Mouse (Mus musculus) forebrain, embryonic 11.5 days (tissue): ENCODE measurements around the gene Arhgap10. TPM values are rescaled to one million over a fixed set of nuclear protein-coding genes. Genes with fewer than 3 reads are reported as not detected.

ENCODE experiments used
- ATAC-seq: fragments of 200-750 bp; cut with Nextera tagmentation; replicated peaks from 2 replicates; pipeline ENCODE4 v1.8.0; 2017; ENCODE audit warnings: moderate TSS enrichment; ENCODE audit not compliant: low FRiP score
- DNase-seq: peaks from one replicate; pipeline ENCODE4 v3.0.0-alpha.2; 2017; ENCODE audit warnings: low spot score
- H3K27ac ChIP-seq: fragments of 300-500 bp; sonication (generic); 2 replicates; pipeline ENCODE4 v1.5.1; 2014; ENCODE audit warnings: low read depth, low read length
- H3K27me3 ChIP-seq: fragments of 300-500 bp; sonication (generic); 2 replicates; pipeline ENCODE4 v1.6.1; 2014; ENCODE audit warnings: mild to moderate bottlenecking, low read length, mixed read lengths; ENCODE audit not compliant: control insufficient read depth, insufficient read depth
- H3K36me3 ChIP-seq: fragments of 300-500 bp; sonication (generic); 2 replicates; pipeline ENCODE4 v1.6.1; 2014; ENCODE audit warnings: mild to moderate bottlenecking, low read length, moderate library complexity, mixed read lengths; ENCODE audit not compliant: control insufficient read depth, insufficient read depth
- H3K4me1 ChIP-seq: fragments of 300-500 bp; sonication (generic); replicated peaks from 2 replicates; pipeline ENCODE4 v1.6.1; 2014; ENCODE audit warnings: low read length, mixed read lengths; ENCODE audit not compliant: control insufficient read depth, insufficient read depth
- H3K4me2 ChIP-seq: fragments of 300-500 bp; sonication (generic); 2 replicates; pipeline ENCODE4 v1.6.1; 2014; ENCODE audit warnings: low read depth, mild to moderate bottlenecking, low read length, moderate library complexity, mixed read lengths; ENCODE audit not compliant: severe bottlenecking
- H3K4me3 ChIP-seq: fragments of 300-500 bp; sonication (generic); 2 replicates; pipeline ENCODE4 v1.5.1; 2014; ENCODE audit warnings: low read depth, low read length
- H3K9ac ChIP-seq: fragments of 300-500 bp; sonication (generic); 2 replicates; pipeline ENCODE4 v1.6.1; 2014; ENCODE audit warnings: low read length
- H3K9me3 ChIP-seq: fragments of 300-500 bp; sonication (generic); 2 replicates; pipeline ENCODE4 v1.6.1; 2016; ENCODE audit warnings: low read length, mixed read lengths; ENCODE audit not compliant: control insufficient read depth
- WGBS: fragments of 180-500 bp; shearing (Covaris S2); extraction: QIAGEN DNeasy Blood & Tissue Kit; methylation state at CpG from one replicate; pipeline ENCODE4 v1.1.7; 2014; 5-methylcytosine and 5-hydroxymethylcytosine counted together
- polyA plus RNA-seq: library from polyadenylated mRNA; unstranded; fragments of >200 nt; fragmentation: Nextera tagmentation; extraction: Ambion mirVana; gene quantifications from 2 replicates; pipeline ENCODE4 v1.2.1, GENCODE M21; 2014

Arhgap10 gene
- polyA plus RNA-seq, 1 experiment from 2014 or later, result 15.4 TPM

- Histone ChIP-seq H3K4me1 (no peaks in the 10 kb centered on the region), H3K4me2 (no peak overlapping the region), H3K27me3 (no peaks in the 10 kb centered on the region), H3K9me3 (no peaks in the 10 kb centered on the region), H3K27ac (no peak overlapping the region), H3K36me3 (no peaks in the 10 kb centered on the region), H3K9ac (no peak overlapping the region), H3K4me3 (no peak overlapping the region)
- ATAC-seq (no peak), DNase-seq (no peak)
- 83% methylated on average over 5 of the region's 5 CpGs for WGBS
These were observed 157.3 kb downstream of the Arhgap10 start for GRCm38 (mm10) chr8:77360423-77360822.

GRCm38 (mm10) chr8:77357126-77357525 lies 160.6 kb downstream of the Arhgap10 start:
- H3K36me3 ChIP-seq, result no peaks in the 10 kb centered on the region
- no peak for DNase-seq
- no peak overlapping the region for H3K27ac ChIP-seq
- H3K4me1 ChIP-seq, result no peaks in the 10 kb centered on the region
- no peak for ATAC-seq
- H3K27me3 ChIP-seq, result no peaks in the 10 kb centered on the region
- no peak overlapping the region for H3K4me2 ChIP-seq
- no peaks in the 10 kb centered on the region for H3K9me3 ChIP-seq
- H3K4me3 ChIP-seq, result no peak overlapping the region
- 73% methylated on average over 8 of the region's 8 CpGs for WGBS
- H3K9ac ChIP-seq, result no peak overlapping the region

- Histone ChIP-seq H3K27ac (no peak overlapping the region), H3K4me1 (no peaks in the 10 kb centered on the region), H3K9me3 (no peaks in the 10 kb centered on the region), H3K4me2 (no peak overlapping the region), H3K36me3 (no peaks in the 10 kb centered on the region), H3K9ac (no peak overlapping the region), H3K4me3 (no peak overlapping the region), H3K27me3 (no peaks in the 10 kb centered on the region)
- 92% methylated on average over 5 of the region's 5 CpGs for WGBS
- no peak for ATAC-seq
- no peak for DNase-seq
These were observed 162.4 kb downstream of the Arhgap10 start for GRCm38 (mm10) chr8:77355344-77355743.

- H3K4me1 ChIP-seq, result no peaks in the 10 kb centered on the region
- H3K9me3 ChIP-seq, result no peaks in the 10 kb centered on the region
- 86% methylated on average over 1 of the region's 1 CpGs for WGBS
- no peak overlapping the region for H3K27ac ChIP-seq
- DNase-seq (no peak), ATAC-seq (no peak)
- no peaks in the 10 kb centered on the region for H3K36me3 ChIP-seq
- no peaks in the 10 kb centered on the region for H3K27me3 ChIP-seq
- no peak overlapping the region for H3K4me2 ChIP-seq
- no peak overlapping the region for H3K9ac ChIP-seq
- no peak overlapping the region for H3K4me3 ChIP-seq
These were observed 163.6 kb downstream of the Arhgap10 start for GRCm38 (mm10) chr8:77354189-77354588.

GRCm38 (mm10) chr8:77351177-77351860 lies 166.4 kb downstream of the Arhgap10 start:
- Histone ChIP-seq H3K4me1 (no peaks in the 10 kb centered on the region), H3K4me3 (no peak overlapping the region), H3K27ac (no peak overlapping the region), H3K27me3 (no peaks in the 10 kb centered on the region), H3K9ac (no peak overlapping the region), H3K9me3 (no peaks in the 10 kb centered on the region), H3K4me2 (no peak overlapping the region), H3K36me3 (no peaks in the 10 kb centered on the region)
- no peak for DNase-seq
- ATAC-seq, result no peak
- 79% methylated on average over 9 of the region's 9 CpGs for WGBS

GRCm38 (mm10) chr8:77350121-77350777 lies 167.5 kb downstream of the Arhgap10 start:
- ATAC-seq, result no peak

GRCm38 (mm10) chr8:77343916-77344315 lies 173.8 kb downstream of the Arhgap10 start:
- H3K9me3 ChIP-seq, result no peaks in the 10 kb centered on the region
- H3K27ac ChIP-seq, result no peak overlapping the region
- H3K36me3 ChIP-seq, result no peaks in the 10 kb centered on the region
- no peak for ATAC-seq
- H3K4me1 ChIP-seq, result no peaks in the 10 kb centered on the region
- H3K9ac ChIP-seq, result no peak overlapping the region
- no peak for DNase-seq
- no peak overlapping the region for H3K4me3 ChIP-seq
- no peaks in the 10 kb centered on the region for H3K27me3 ChIP-seq
- 93% methylated on average over 6 of the region's 6 CpGs for WGBS
- H3K4me2 ChIP-seq, result no peak overlapping the region

More at GRCm38 (mm10) chr8:77350121-77350777, 167.5 kb downstream of the Arhgap10 start:
- Histone ChIP-seq H3K36me3 (no peaks in the 10 kb centered on the region), H3K9me3 (no peaks in the 10 kb centered on the region), H3K4me3 (no peak overlapping the region), H3K27ac (no peak overlapping the region), H3K27me3 (no peaks in the 10 kb centered on the region), H3K4me1 (no peaks in the 10 kb centered on the region), H3K9ac (no peak overlapping the region), H3K4me2 (no peak overlapping the region)
- DNase-seq, result no peak
- 86% methylated on average over 4 of the region's 4 CpGs for WGBS

- Histone ChIP-seq H3K27me3 (no peaks in the 10 kb centered on the region), H3K4me2 (no peak overlapping the region), H3K36me3 (no peaks in the 10 kb centered on the region), H3K9ac (no peak overlapping the region), H3K9me3 (no peaks in the 10 kb centered on the region), H3K4me3 (no peak overlapping the region), H3K27ac (no peak overlapping the region), H3K4me1 (no peaks in the 10 kb centered on the region)
- WGBS, result 90% methylated on average over 3 of the region's 3 CpGs
- DNase-seq (no peak), ATAC-seq (no peak)
These were observed 174.4 kb downstream of the Arhgap10 start for GRCm38 (mm10) chr8:77343335-77343734.

GRCm38 (mm10) chr8:77342144-77342543 lies 175.6 kb downstream of the Arhgap10 start:
- H3K4me1 ChIP-seq, result no peaks in the 10 kb centered on the region
- DNase-seq, result no peak
- H3K9me3 ChIP-seq, result no peaks in the 10 kb centered on the region
- WGBS, result 87% methylated on average over 4 of the region's 4 CpGs
- H3K27ac ChIP-seq, result no peak overlapping the region
- H3K4me2 ChIP-seq, result no peak overlapping the region
- no peak for ATAC-seq
- no peaks in the 10 kb centered on the region for H3K27me3 ChIP-seq
- no peak overlapping the region for H3K9ac ChIP-seq
- H3K36me3 ChIP-seq, result no peaks in the 10 kb centered on the region
- no peak overlapping the region for H3K4me3 ChIP-seq
